Mouse (Mus musculus): ENCODE results near the gene Fam20a.

Fam20a gene

GRCm38 (mm10) chr11:109721781-109722446, at the start of gene Fam20a:
TSS of gene Fam20a (minus strand) at chr11:109722279.
- DNase-seq (ENCODE audit: low spot score in 2 of 2): peak; percentile 81

- no peak for DNase-seq (ENCODE audit: low spot score in 2 of 2)
Observed at GRCm38 (mm10) chr11:109771381-109771780, 49.3 kb upstream of the Fam20a start.

DNA sequence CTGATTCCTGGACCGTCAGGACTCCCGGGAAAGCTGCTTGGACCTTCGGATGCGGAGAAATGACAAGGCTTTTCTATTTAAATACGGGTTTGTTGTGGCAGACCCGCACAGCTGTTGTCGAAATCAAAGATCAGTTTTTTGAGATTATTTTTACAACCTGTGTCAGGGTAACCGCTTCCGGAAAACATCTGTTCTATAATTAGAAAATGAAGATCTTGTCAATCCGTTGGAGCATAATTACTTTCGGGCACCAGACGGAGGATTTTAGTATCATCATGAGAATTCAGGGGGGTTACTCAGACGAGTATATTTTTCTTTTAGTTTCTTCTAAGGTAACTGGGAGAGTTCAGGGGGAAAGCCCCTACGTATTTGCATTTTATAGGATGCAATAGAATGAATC, 48.1 kb upstream of the Fam20a start:
- DNase-seq (ENCODE audit: low spot score in 2 of 2): no peak

DNA sequence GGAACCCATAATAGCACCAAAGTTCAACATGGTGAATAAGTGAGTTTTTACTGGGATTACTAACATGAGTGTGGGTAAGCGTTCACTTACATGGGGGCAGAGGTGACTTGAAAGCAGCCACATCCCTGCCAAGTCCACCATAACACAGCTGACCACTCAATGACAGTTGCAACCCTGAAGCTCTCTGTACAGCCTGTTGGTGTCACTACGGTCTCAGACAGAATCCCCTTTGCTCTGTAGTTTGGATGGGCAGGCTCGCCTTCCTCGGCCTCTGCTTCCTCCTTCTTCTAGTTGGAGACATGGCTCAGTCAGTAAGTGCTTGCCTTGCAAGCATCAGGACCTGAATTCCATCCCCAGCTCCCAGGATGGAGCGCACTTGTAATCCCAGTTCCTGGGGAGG, 47.0 kb upstream of the Fam20a start:
- no peak for DNase-seq (ENCODE audit: low spot score in 2 of 2)

- DNase-seq (ENCODE audit: low spot score in 2 of 2): no peak
Observed at GRCm38 (mm10) chr11:109760063-109760462, 38.0 kb upstream of the Fam20a start.

GRCm38 (mm10) chr11:109758616-109759215, 36.6 kb upstream of the Fam20a start:
- DNase-seq (ENCODE audit: low spot score in 2 of 2): no peak

GRCm38 (mm10) chr11:109754105-109754602, 32.1 kb upstream of the Fam20a start:
- peak; percentile 9 to 43 for DNase-seq (ENCODE audit: low spot score in 2 of 2)

DNA sequence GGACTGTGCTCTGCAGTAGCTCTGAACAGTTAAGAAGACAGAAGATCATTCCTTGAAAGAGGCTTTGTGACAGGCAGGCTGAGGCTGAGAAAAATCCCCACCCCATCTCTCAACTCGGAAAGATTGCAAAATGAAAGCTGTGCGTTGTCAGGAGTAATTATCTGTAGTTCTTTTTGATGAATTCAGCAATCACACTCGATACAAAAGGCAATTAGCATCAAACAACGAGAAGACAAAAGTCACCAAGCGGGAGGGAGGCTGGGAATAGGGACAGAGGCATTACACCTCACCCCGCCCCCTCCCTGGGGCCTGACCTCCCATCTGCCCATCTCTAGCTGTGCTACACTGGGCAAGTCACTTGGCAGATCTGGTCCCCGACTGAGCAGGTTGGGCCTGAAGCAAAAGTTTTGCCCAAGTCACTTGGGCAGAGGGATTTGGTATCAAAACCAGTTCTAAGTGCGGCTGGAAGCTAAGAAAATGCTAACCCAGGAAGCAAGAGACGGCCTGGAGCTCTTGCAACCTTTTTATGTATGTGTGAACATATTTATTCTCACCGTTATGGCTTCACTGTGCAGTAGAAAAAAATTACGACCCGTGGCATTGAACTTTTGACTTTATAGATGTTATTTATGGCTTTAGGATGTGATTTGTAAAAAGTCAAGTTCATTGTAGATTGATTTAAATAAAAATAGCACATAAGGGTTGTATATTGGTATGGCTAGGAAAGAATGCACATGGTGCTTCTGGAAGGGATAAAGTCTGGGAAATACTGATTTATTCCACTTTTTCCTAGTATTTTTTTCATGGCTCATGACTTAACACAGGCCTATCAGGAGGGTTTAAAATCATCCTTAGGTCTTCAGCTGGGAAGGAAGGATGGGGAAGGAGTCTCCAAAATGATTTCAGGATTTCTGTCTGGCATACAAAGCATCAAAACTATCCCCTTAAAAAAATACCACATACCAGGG, 29.8 kb upstream of the Fam20a start:
- DNase-seq (ENCODE audit: low spot score in 2 of 2): no peak

DNA sequence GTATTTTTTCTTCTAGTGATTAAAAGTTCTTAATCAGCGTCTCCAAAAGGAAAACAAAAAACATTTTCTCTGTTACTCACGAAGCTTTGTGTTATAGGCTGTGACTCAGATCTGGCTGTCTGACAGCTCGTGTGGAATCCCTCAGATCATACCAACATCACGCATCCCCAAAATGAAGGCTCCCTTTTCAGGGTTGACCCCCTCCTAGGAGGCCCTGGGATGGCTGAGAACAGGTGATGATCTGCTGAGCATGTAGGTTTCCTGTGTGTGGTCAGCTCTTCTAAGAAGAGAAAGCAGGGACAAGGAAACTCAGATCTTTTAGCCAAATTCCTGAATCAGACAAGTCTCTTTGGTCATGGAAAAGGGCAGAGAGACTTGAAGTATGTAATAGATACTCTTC, 23.1 kb upstream of the Fam20a start:
- no peak for DNase-seq (ENCODE audit: low spot score in 2 of 2)

DNA sequence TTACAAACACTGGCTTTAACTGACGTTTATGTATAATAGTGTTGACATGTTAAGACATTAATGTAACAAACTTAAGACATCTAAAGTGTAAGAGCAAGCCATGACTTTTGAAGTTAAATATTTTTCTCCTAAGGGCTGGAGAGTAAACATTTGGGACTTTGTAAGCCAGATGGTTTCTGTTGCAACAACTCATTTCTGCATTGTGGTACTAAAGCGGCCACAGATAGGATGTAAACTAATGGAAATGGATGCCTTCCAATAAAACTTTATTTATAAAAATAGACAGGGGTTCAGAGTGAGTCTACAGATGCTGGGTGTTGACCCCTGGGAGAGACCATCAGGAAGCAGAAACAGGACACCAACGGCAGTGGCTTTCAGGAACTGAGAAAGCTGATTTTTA, 15.9 kb upstream of the Fam20a start:
- DNase-seq (ENCODE audit: low spot score in 2 of 2): no peak

DNA sequence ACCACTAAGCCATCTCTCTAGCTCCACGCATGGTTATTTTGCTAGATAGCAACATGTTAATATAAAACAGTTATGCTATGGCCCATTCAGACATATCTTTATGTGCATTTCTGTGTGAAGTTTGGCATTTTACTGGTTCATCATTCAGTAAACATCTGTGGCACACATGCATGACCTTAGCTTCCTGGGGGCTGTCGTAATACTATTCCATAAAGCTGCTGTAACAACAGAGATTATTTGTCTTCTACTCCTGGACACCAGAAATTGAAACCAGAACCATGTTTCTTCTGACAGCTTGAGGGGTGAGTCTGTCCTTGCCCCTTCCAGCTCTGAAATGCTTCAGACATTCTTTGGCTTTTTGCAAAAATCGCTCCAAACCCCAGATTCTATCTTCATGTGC, 14.3 kb upstream of the Fam20a start:
- no peak for DNase-seq (ENCODE audit: low spot score in 2 of 2)

- DNase-seq (ENCODE audit: low spot score in 2 of 2): no peak
Observed at GRCm38 (mm10) chr11:109734341-109734740, 12.3 kb upstream of the Fam20a start.

DNA sequence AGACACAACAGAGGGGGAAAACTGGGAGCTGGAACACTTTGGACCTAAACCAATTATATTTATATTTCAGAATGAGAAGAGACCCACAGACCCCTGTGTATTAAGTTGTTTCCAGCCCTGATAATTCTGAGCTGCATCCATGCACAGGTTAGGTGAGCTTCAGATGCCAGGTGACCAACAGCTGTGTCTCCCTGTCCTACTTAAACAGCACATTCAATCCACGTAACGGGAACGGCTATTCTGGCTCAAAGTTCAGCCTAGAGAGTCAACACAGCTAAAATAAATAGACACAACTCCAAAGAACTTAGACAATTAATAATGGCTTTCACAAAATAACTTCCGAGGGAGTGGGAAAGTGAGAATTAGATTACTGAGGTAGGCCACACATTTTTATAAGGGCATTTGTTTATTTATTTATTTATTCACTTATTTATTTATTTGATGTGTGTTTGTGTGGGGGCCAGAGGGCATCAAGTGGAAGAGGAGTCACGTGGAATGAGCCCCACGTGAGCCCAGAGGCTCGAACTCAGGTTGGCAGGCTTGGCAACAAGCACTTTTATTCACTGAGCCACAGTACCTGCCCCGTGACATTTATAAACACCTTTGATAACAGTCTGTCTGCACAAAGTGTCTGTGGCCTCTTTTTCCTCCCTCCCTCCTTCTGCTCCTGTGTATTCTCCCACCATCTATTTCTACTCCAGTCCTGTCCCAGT, 10.8 kb upstream of the Fam20a start:
- DNase-seq (ENCODE audit: low spot score in 2 of 2): no peak

GRCm38 (mm10) chr11:109728371-109728770, 6.3 kb upstream of the Fam20a start:
- no peak for DNase-seq (ENCODE audit: low spot score in 2 of 2)

- no peak for DNase-seq (ENCODE audit: low spot score in 2 of 2)
Observed at GRCm38 (mm10) chr11:109722711-109723110, 632 bp upstream of the Fam20a start.

DNA sequence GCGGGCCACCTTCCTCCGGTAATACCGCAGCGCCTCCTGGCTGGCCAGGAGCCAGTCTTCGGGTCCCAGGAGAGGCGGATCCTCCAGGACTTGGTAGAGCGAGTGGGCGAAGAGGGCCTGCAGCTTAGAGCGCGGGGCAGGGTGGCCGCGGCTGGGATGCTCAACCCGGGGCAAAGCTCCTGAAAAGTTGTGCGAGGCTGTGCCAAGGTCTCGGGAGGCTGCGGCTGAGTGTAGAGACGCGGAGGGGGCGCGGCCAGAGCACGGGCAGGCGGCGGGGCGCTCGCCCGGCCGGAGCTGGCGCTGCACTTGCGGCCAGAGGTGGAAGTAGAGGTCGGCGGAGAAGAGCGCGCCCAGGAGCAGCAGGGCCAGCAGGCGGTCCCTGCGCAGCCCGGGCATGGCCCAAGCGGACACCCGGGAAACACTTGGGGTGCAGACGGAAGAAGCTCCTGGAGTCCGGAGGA, 729 bp downstream of the Fam20a start:
- no peak for DNase-seq (ENCODE audit: low spot score in 2 of 2)

GRCm38 (mm10) chr11:109720809-109721319, 1.2 kb downstream of the Fam20a start:
- no peak for DNase-seq (ENCODE audit: low spot score in 2 of 2)

GRCm38 (mm10) chr11:109719399-109719798, 2.7 kb downstream of the Fam20a start:
- no peak for DNase-seq (ENCODE audit: low spot score in 2 of 2)

DNA sequence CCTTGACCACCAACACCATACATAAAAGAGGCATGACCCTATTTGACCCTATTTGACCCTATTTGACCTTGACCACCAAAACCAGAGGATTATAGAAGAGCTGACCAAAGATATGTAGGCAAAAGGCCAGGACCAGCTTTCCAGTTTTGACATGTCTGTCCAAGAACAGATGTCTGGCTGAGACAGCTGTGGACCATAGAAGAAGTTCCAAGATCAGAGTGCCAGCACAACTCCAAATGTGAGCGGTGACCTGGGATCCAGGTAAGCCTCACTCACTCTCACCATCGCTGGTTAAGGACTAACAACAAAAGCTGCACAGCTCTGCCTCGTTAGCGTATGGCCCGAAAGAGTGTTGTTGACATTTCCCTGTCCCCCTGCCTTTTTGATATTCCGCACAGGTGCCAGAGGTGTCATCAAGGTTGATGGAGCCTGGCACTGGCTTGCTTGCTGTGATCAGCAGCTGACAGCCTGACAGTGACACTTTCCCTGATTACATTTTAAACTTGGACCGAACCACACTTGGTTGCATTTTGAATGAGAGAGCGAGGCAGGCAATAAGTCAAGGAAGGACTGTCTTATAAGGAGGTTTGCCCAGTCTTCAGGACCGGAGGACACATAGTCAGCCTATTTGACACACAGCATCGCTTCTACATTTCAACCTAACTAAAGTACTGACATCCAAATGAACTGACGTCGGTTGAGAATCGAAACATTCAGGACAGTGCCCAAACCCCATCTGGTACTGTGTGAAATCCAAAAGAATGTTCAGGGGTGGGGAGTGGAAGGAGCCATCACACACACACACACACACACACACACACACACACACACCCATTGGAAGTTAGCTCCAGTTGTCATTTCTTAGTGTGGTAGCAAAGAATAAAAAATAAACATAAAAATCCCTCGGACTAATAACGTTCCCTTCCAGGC, 3.8 kb downstream of the Fam20a start:
- DNase-seq (ENCODE audit: low spot score in 2 of 2): no peak

- peak; percentile 56 to 81 for DNase-seq (ENCODE audit: low spot score in 2 of 2)
Observed at GRCm38 (mm10) chr11:109717448-109717847, 4.6 kb downstream of the Fam20a start.

Measured in frontal cortex, postnatal 36 days (tissue).